Mouse (Mus musculus): ENCODE measurements at regions not wholly inside any gene's neighbourhood (a gene's known extent, or its start where the extent isn't known, plus 50 kb on each side); places are given as distances from the start of the nearest gene placed in this dataset.

DNA sequence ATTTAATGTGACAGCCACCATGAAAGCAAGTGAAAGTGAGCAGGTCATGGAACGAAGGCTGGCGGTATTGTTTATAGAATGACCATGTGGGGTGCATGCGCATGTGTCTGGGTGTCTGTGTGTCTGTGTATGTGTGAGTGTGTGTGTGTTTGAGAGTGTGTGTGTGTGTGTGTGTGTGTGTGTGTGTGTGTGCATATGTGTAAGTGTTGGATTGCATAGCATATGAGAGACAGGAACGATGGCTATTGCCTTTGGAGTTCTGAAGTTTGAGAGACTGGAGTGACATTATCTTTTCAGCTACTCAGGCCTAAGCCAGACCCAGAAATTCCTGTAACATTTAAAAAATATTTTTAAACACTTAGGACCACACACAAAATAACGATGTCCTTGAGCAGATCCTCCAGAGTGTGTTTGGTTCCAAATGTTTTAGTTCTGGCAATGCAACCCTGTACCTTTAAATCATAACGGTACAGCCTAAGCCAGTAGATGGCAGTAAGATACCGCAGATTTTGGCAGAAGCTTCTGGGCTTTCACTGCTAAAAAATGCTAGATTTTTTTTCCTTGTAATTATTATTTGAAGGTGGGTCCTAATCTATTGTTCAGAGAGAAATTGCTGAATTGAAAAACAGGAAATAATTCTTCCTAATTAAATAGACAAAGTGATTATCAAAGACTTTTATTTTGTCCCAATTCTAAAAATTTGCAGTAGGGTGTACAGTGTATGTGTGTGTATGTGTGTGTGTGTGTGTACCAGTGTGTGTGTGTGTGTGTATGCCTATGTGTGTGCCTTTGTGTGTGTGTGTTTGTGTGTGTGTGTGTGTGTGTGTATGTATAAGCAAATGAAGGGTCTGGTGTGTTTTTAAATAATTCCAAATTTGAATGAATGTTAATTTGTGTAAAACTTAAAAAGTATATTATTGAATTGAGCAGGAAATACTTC is 228.0 kb upstream of the Arrdc4 start:
- TF ChIP-seq GATA4 (IDR thresholded peaks at IDR 0.05; ENCODE audit: insufficient replicate concordance, low read length), result no peak

DNA sequence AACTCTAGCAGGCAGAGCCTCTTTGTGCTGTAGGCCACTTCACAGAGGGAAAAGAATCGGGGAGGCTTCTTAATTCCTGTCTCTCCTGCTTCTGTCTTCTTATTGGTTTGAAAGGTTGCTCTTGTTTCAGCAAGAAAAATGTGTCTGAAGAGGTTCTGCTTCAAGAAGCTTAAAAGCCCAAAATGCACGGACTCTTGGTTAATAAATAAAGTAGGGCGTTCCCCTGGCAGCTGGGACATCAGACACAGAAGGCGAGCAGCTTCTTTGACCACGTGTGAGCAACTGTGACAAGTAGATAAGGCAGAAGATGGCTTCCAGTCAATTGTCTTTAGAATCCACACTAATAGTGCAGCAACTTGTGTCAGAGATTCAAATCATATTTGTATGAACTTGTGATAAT is 226.9 kb upstream of the Arrdc4 start:
- no peak for TF ChIP-seq GATA4 (IDR thresholded peaks at IDR 0.05; ENCODE audit: insufficient replicate concordance, low read length)

DNA sequence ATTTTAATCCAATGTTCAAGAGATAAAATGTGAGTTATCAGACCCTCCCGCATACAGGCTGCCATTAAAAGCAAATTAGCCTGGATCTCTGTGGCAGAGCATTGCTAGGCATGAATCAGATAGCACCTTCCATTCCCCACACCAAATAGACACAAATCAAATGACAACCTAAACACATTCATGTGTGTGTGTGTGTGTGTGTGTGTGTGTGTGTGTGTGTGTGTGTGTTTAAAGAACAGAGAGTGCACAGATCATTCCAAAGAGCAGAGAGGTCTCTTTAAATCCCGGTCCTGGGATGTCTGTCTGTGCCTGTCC is 226.5 kb upstream of the Arrdc4 start:
- no peak for TF ChIP-seq GATA4 (IDR thresholded peaks at IDR 0.05; ENCODE audit: insufficient replicate concordance, low read length)

DNA sequence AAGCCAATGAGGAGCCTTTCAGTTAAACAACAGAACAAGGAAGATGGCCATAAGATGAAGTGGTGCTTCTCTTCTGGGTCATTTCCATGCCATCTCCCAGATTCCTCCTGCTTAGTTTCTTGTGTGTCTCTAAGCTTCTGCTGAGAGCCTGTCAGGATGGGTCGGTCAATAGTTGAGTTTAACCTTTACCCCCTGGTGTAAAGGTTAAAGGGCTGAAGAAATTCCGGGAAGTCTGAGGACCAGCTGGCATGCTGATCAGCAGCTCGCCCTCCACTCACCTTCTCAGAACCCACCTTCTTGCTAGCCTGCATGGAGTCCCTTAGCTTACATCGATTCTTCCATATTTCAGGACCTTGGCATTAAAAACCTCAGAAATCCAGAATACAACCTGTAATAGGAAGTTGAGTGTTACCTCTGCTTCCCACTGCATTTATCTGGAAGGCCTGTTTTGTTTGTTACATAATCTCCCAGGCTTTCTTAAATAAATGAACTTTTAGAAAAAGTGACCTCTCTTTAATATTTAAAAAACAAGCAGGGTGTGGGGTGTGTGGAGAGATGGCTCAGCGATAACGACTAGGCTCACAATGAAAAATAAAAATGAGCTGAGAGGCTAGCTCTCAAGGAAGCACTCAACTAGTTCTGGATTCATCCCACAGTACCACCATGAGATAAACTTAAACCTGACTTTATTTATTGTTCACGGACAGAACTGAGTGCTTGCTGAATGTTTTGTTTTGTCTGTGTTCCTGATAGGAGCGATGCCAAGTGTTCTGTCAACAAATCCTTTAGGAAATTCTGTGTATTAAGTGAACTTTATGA is 225.9 kb upstream of the Arrdc4 start:
- TF ChIP-seq GATA4 (IDR thresholded peaks at IDR 0.05; ENCODE audit: insufficient replicate concordance, low read length), result no peak

DNA sequence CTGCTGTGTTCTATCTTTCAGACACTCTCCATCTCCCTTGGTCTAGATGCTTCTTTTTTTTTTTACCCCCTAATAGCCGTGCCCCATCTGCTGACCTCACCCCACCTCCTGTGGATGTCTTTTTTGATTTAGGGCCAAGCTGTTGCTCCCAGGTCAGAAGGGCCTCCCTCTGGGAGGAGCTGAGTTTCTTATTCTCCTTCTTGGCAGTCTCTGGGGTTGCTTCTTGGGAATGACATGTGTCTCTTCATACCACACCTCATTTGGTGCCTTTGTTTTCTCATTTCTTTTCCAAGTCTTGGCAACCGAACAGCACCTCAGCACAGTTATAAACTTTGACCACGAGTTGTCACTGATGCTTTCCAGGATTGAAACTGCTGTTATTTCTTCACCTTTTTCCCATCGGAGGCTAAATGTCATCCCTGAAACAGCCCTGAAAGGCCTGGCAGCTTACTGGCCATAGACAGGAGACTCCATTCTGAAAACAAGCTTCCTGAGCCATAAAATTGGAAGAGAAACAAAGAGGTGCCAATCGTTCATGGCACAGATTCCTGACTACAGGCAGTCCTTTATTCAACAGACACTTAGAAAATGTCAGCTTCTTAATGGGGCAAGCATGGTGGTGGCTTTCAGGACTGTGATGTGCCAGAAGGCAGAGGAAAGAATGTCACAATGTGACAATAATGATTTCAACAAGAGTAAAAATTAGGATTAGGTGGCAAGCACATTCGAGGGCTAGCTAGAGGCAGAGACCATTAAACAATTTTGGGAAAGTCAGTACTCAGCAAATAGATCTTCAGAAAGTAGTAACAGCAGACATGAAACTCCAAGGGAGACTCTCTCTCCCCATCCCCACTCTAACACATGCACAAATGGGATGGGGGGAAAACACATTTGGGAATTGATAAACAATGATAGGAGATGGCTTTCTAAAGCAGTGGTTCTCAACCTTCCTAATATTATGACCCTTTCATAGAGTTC is 197.1 kb upstream of the Arrdc4 start:
- no peak for TF ChIP-seq GATA4 (IDR thresholded peaks at IDR 0.05; ENCODE audit: insufficient replicate concordance, low read length)

DNA sequence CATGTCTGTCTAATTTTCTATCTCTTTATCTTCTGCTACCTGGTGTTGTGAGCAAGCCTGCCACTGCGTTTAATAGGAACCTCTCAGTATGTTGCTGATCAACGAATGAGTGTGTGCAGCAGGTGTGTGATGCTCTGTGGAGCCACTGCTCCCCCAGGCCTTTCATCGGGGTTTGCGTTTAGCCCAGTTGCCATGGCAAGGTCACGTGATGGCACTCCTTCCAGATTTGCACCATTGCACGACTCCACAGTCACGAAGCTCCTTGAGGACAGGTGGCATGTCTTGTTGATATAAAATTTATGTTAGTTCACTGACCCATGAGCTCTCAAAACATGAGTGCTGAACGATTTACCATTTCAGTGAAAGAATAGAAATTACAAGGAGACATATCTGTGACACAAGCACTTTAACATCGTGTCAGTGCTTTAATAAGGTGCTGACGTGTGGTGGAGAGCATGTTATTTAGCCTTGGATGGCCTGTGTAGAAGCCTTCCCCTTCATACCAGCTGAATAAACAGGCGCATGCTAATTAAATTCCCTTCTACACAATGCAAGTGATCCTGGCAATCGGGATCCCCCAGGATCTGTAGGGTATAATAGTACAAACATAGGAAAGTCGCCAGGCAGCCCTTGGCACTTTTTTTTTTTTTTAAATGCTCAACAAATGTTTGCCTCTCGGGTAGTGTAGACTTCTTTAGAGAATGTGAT is 181.7 kb upstream of the Arrdc4 start:
- TF ChIP-seq GATA4 (IDR thresholded peaks at IDR 0.05; ENCODE audit: insufficient replicate concordance, low read length), result no peak

DNA sequence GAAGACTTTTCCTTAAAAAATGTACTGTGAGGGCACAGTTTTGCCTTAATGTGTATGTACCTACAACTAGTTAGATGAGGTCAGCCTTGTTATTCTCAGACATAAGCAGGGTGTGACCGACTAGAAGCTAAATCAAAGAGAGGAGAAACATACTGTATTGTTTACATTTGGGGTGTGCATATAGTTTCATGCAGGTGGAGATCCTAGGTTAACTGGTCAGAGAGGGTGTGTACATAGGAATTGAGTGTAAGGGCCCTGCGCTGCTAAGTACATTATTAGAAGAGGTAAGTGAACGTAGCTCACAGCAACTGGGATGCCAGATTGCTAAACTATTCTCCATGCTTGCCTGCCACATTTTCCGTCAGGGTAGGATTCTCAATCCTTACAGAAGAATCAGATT is 180.6 kb upstream of the Arrdc4 start:
- no peak for TF ChIP-seq GATA4 (IDR thresholded peaks at IDR 0.05; ENCODE audit: insufficient replicate concordance, low read length)

DNA sequence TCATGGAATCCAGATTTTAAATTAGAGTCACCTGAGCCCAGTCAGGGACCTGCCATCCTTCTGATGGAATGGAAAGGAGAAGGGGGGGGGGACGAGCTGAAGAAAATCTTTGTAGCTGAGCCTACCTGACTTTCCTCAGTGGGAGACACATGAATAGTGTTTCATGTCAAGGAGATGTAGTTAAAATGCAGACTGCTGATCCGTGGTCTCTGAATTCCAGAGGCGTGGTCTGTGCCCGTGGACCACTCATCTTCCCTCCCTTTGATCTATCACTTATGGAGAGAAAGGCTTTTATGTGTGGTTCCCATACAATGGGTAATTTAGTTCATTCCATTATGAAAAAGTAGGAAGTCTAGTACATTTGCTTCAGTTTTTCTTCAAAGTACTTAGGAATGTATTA is 176.6 kb upstream of the Arrdc4 start:
- TF ChIP-seq GATA4 (IDR thresholded peaks at IDR 0.05; ENCODE audit: insufficient replicate concordance, low read length), result no peak

DNA sequence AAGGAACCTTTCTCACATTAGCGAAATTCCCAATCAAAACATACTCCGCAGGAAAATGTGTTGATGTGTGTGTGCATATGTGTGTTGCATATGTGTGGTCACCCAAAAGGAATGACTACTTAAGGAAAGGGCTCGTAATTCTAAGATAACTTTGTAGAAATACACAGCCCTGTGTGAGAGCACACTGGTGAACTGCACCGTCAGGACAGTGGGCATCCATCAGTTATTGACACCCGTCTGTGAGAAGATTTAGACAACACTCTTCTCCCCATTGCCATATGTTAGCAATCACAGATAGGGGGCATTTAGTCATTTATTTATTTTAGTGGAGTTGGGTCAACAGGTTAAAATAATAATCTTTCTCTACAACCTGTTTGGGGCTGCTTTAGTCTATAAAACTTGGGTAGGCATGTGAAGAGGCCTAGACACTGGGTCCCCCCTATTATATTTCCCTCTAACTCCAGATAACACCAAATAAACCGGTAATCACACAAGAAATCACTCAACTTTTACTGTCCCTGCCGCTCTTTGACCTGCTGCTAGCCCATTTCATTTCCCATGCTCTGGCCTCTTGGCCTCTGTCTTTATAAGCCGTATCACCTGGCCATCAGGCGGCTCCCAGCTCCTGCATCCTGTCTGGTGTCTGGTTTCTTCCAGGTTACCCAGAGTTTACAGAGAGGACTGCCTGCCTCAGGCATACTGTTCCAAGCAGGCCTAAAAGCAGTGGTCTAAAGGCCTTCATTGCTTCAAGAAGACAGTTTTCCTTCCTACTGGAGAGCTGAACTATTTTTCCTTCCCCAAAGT is 169.8 kb upstream of the Arrdc4 start:
- TF ChIP-seq GATA4 (IDR thresholded peaks at IDR 0.05; ENCODE audit: insufficient replicate concordance, low read length), result no peak

DNA sequence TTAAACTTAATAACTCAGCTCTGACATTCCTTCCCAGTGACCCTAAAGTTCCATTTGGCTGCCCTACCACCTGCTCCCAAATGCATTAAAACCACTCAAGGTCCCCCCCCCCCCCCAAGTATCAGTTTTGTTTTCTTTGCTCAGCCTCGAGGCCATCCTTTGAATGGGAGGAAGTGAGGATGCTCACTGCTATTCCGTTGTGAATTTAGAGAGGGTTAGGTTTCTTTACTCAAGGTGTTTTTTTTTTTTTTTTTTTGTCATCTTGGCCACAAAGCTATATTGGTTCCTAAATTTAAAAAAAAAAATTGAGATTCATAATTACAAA is 168.8 kb upstream of the Arrdc4 start:
- TF ChIP-seq GATA4 (IDR thresholded peaks at IDR 0.05; ENCODE audit: insufficient replicate concordance, low read length), result no peak

DNA sequence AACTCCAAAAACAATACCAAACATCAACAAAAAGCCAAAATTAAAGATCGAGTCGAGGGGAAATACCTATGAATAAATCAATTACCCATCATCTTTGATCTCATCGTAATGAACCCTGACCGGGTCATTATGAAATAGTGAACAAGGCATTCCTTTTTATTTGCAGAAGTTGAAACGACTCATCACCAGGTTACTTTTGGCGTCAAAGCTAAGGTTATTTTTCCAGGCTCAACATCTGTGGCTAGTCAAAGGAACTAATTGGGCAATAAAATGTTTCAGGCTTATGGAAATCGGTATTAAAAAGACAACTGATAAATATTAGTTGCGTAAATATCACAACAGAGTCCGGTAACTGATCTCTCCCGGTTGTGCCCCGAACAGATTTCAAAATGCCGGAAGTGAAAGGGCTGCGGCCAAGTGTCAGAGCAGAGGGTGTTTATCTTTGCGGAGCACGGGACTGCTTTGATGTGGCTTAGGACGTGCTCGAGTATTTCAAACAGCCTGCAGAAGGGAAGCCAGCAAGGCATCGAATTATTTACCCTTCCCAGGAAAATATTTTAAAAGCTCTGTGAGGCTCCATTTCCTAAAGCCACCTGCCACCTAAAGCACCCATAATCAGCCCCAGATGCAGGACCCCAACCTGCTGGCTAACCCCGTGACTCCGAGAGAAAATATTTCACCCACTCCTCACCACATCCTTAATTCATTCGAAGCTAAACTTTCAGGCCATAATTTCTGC is 168.3 kb upstream of the Arrdc4 start:
- peak; percentile 56; the same call in 1 of the 2 replicates for TF ChIP-seq GATA4 (IDR thresholded peaks at IDR 0.05; ENCODE audit: insufficient replicate concordance, low read length)

DNA sequence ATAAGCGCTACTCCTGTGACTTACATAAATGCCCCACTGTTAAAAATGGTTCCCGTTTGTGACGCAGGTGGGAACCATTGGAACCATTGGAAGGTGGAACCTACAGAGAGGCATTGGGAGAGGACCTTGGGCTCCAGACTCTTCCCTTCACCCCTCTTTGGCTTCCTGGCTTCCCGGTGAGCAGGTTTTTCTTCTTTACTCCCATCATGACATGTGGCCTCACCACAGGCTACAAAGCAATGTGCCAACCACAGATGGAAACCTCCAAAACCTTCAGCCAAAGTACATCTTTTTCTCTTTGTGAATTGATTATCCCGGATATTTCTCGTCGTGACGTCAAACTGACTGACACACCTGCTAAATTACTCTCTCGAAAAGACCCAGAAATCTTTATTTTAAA is 166.9 kb upstream of the Arrdc4 start:
- no peak for TF ChIP-seq GATA4 (IDR thresholded peaks at IDR 0.05; ENCODE audit: insufficient replicate concordance, low read length)

DNA sequence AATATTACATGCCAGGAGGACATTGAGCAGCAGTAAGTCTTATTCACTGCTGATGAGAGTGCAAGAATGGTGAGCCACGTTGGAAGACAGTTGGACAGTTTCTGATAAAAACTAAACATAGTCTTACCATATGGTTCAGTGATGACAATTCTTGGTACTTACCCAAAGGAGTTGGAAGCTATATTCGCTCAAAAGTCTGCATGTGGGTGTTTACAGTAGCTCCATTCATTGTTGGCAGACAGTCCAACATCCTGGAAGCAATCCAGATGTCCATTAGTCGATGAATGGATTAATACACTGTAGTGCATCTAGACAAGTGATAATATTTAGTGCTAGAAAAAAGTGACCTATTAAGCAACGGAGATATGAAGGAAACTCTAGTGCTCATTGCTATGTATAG is 165.3 kb upstream of the Arrdc4 start:
- no peak for TF ChIP-seq GATA4 (IDR thresholded peaks at IDR 0.05; ENCODE audit: insufficient replicate concordance, low read length)
